Mouse (Mus musculus) ZHBTc4 (cell line): ENCODE measurements at regions not wholly inside any gene's neighbourhood (a gene's known extent, or its start where the extent isn't known, plus 50 kb on each side); places are given as distances from the start of the nearest gene placed in this dataset.

Experiments used
- DNase-seq: peaks from one replicate; pipeline ENCODE4 v3.0.0-alpha.2; 2011; ENCODE audit warnings: low read depth, low spot score

- no peak for DNase-seq
Measured at GRCm38 (mm10) chr3:49520088-49520487, 237.0 kb downstream of the Pcdh18 start.

- DNase-seq: no peak
Measured at GRCm38 (mm10) chr3:49504581-49504980, 252.5 kb downstream of the Pcdh18 start.

- no peak for DNase-seq
Measured at GRCm38 (mm10) chr3:49502351-49502750, 254.8 kb downstream of the Pcdh18 start.

GRCm38 (mm10) chr3:49485105-49485504 lies 272.0 kb downstream of the Pcdh18 start:
- no peak for DNase-seq
